Mouse (Mus musculus) bone marrow, adult 2 months (tissue): Measurements from ENCODE around the gene Gabbr2. TPM values are rescaled to one million over a fixed set of nuclear protein-coding genes. Genes with fewer than 3 reads are reported as not detected.

ENCODE experiments used
- H3K27ac ChIP-seq: fragments of 200-500 bp; 2 replicates; pipeline ENCODE4 v1.5.1; 2012; ENCODE audit warnings: low read depth, mild to moderate bottlenecking, control low read depth, inconsistent platforms, low read length; ENCODE audit not compliant: control insufficient read depth, poor library complexity, insufficient read depth
- H3K4me1 ChIP-seq: fragments of 200-500 bp; 2 replicates; pipeline ENCODE4 v1.6.1; 2011; ENCODE audit warnings: low read length; ENCODE audit not compliant: control insufficient read depth, insufficient read depth
- H3K4me3 ChIP-seq: fragments of 200-500 bp; replicated peaks from 2 replicates; pipeline ENCODE3; 2011; ENCODE audit warnings: mild to moderate bottlenecking, low read depth, low read length, control low read depth; ENCODE audit not compliant: control insufficient read depth
- CTCF ChIP-seq: fragments of 200-500 bp; IDR thresholded peaks from 2 replicates; pipeline ENCODE4 v1.5.1; 2011; ENCODE audit warnings: low read length, control low read depth; ENCODE audit not compliant: control insufficient read depth, insufficient read depth
- POLR2A ChIP-seq: fragments of 200-500 bp; IDR thresholded peaks from 2 replicates; pipeline ENCODE4 v1.6.1; 2011; ENCODE audit warnings: low read depth, mild to moderate bottlenecking, control low read depth, low read length, borderline replicate concordance; ENCODE audit not compliant: control insufficient read depth
- WGBS: fragments of 180-500 bp; shearing (Covaris S2); methylation state at CpG from one replicate; pipeline ENCODE4 v1.1.7; 2018; 5-methylcytosine and 5-hydroxymethylcytosine counted together
- polyA plus RNA-seq: library from polyadenylated mRNA; stranded (reverse); fragments of >200 nt; gene quantifications from 2 replicates; pipeline ENCODE4 v1.2.4, GENCODE M21; 2011; ENCODE audit warnings: low replicate concordance; ENCODE audit not compliant: missing spikeins, insufficient read depth, insufficient read length

The Gabbr2 gene
- polyA plus RNA-seq, 1 experiment, result 1.1 TPM

- no peak for TF ChIP-seq CTCF
- no peak for TF ChIP-seq POLR2A
- 78% methylated on average over 14 of the region's 14 CpGs for WGBS
- Histone ChIP-seq H3K4me1 (peaks cover 4% of the 10 kb centered on the region), H3K27ac (no peak overlapping the region), H3K4me3 (no peak overlapping the region)
Measured at GRCm38 (mm10) chr4:46747007-46747746, 244.5 kb downstream of the Gabbr2 start.

GRCm38 (mm10) chr4:46745536-46745935 lies 246.1 kb downstream of the Gabbr2 start:
- no peak overlapping the region for H3K4me3 ChIP-seq
- WGBS, result 89% methylated on average over 8 of the region's 8 CpGs
- H3K27ac ChIP-seq, result no peak overlapping the region
- peaks cover 4% of the 10 kb centered on the region for H3K4me1 ChIP-seq
- TF ChIP-seq CTCF, result no peak
- no peak for TF ChIP-seq POLR2A

- 87% methylated on average over 7 of the region's 7 CpGs for WGBS
- Histone ChIP-seq H3K27ac (no peak overlapping the region), H3K4me1 (peaks cover 4% of the 10 kb centered on the region), H3K4me3 (no peak overlapping the region)
- TF ChIP-seq POLR2A (no peak), CTCF (no peak)
Measured at GRCm38 (mm10) chr4:46744583-46745155, 247.0 kb downstream of the Gabbr2 start.

- H3K4me1 ChIP-seq, result peaks cover 4% of the 10 kb centered on the region
- H3K27ac ChIP-seq, result no peak overlapping the region
- WGBS, result 3% methylated on average over 2 of the region's 2 CpGs
- H3K4me3 ChIP-seq, result no peak overlapping the region
- no peak for TF ChIP-seq POLR2A
- TF ChIP-seq CTCF, result no peak
Measured at GRCm38 (mm10) chr4:46742601-46743000, 249.1 kb downstream of the Gabbr2 start.

- Histone ChIP-seq H3K27ac (no peak overlapping the region), H3K4me3 (no peak overlapping the region), H3K4me1 (no peaks in the 10 kb centered on the region; the same call in 1 of the 2 replicates)
- TF ChIP-seq CTCF (no peak), POLR2A (no peak)
- 7% methylated on average over 9 of the region's 9 CpGs for WGBS
Measured at GRCm38 (mm10) chr4:46736910-46737511, 254.7 kb downstream of the Gabbr2 start.

GRCm38 (mm10) chr4:46734906-46735305 lies 256.8 kb downstream of the Gabbr2 start:
- Histone ChIP-seq H3K4me3 (no peak overlapping the region), H3K4me1 (no peaks in the 10 kb centered on the region), H3K27ac (no peak overlapping the region)
- WGBS, result 10% methylated on average over 5 of the region's 5 CpGs
- no peak for TF ChIP-seq CTCF
- no peak for TF ChIP-seq POLR2A

- WGBS, result 77% methylated on average over 8 of the region's 8 CpGs
- Histone ChIP-seq H3K4me3 (no peak overlapping the region), H3K4me1 (no peaks in the 10 kb centered on the region), H3K27ac (no peak overlapping the region)
- TF ChIP-seq POLR2A (no peak), CTCF (no peak)
Measured at GRCm38 (mm10) chr4:46731590-46731989, 260.1 kb downstream of the Gabbr2 start.

- no peak for TF ChIP-seq POLR2A
- no peak for TF ChIP-seq CTCF
- 73% methylated on average over 9 of the region's 9 CpGs for WGBS
- H3K4me1 ChIP-seq, result peaks cover 4% of the 10 kb centered on the region; the same call in 1 of the 2 replicates
- H3K27ac ChIP-seq, result no peak overlapping the region
- no peak overlapping the region for H3K4me3 ChIP-seq
Measured at GRCm38 (mm10) chr4:46729306-46730042, 262.2 kb downstream of the Gabbr2 start.
